Mouse (Mus musculus): Measurements from ENCODE around the gene Cep170b. TPM values are rescaled to one million over a fixed set of nuclear protein-coding genes. Genes with fewer than 3 reads are reported as not detected.
A peak's percentile ranks its signal among the peaks of the same experiment; 100 is the strongest.

Cep170b gene
- 6.7 and 8.7 TPM in 2 replicates for polyA plus RNA-seq (2016; fragmentation: Nextera tagmentation; extraction: Ambion mirVana)

DNA sequence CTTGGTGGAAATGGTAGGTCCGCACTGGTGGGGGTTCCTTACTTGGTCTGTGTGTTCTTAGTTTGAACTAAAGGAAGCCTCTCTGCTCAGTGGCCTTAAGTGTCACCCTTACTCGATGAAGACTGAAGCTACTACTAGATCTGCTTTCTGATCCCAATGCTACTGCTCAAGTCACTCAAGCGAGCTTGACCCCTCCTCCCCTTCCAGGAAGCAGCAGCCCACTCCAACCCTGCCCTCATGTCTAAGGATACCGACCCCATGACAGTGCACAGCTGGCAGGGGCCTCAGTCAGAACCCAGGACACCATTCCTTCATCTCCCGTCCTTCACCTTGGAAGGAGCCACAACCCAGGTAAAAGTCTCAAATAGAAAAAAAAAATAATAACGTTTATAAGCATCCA, at the start of gene Cep170b:
Gene Cep170b (plus strand): TSS at position 240 of the 400 bp plus-strand sequence.
- 68% methylated on average over 6 of the region's 6 CpGs for WGBS
- no peak for DNase-seq (ENCODE audit: low spot score)
- peak within 1 kb of the TSS; percentile 87 for H3K4me3 ChIP-seq
- no peaks in the 10 kb centered on the region for H3K9me3 ChIP-seq
- H3K27me3 ChIP-seq (ENCODE audit: insufficient read depth, poor library complexity, severe bottlenecking): peaks cover 52% of the 10 kb centered on the region
- peak within 1 kb of the TSS; percentile 84; the same call in 1 of the 2 replicates for H3K27ac ChIP-seq
- peaks cover 29% of the 10 kb centered on the region for H3K4me1 ChIP-seq (replicated peaks)
- no peaks in the 10 kb centered on the region for H3K36me3 ChIP-seq

DNA sequence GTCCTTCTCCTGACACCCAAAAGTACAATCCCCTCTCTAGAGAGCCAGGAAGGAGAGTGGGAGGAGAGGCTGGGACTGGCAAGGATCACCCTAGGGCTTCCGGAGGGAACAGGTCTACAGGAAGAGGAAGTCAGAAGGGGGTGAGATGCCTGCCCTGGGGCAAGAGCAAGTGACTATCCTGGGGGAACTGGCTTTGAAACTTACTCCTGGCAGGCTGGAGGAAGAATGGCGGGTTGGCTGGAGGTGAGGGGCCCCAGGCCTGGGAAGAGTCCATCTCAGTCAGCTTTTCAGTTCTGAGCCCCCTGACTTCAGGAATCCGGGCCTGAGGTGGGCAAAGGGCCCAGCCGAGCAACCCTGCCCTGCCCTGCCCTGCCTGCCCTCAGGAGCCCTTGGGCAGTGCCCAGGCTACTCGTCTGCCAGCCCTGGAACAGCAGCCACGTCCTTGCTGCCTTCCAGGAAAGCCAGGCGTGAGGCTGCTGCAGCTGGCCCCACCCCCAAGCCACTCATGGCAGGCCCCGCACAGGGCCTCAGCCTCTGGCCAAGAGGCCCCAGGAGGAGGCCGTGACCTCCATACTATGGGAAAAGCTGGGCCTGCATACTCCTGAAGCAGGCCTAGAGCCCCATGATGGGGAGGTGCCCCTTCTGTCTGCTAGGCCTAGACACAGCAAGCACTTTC, 49.4 kb upstream of the Cep170b start:
- peak; percentile 47 for DNase-seq (ENCODE audit: low spot score)
- WGBS: 43% methylated on average over 9 of the region's 9 CpGs
- peaks cover 79% of the 10 kb centered on the region for H3K4me1 ChIP-seq (replicated peaks)
- H3K27me3 ChIP-seq (ENCODE audit: insufficient read depth, poor library complexity, severe bottlenecking): no peaks in the 10 kb centered on the region
- peaks cover 61% of the 10 kb centered on the region for H3K36me3 ChIP-seq
- peak overlapping the region; percentile 99 for H3K4me3 ChIP-seq
- peak overlapping the region; percentile 100 for H3K27ac ChIP-seq
- no peaks in the 10 kb centered on the region for H3K9me3 ChIP-seq

DNA sequence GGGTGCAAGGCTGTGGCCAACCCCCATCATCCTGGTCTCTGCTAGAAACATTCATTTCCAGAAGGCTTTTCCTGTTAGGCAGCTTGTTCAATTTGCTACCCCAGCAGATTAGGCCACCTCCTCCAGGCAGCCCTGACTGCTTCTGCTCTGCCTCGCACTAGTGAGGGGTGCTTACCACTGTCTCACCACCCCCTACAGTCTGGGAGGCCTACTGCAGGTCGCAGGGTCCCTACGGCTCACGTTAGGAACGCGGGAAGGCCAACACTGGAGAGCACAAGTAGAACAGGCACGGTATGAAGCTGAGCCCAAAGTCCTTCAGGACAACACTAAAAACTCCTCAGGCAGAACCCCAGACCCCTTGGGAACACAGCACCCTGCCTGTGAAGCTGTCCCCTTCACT, 48.4 kb upstream of the Cep170b start:
- DNase-seq (ENCODE audit: low spot score): no peak
- peak overlapping the region; percentile 100 for H3K27ac ChIP-seq

DNA sequence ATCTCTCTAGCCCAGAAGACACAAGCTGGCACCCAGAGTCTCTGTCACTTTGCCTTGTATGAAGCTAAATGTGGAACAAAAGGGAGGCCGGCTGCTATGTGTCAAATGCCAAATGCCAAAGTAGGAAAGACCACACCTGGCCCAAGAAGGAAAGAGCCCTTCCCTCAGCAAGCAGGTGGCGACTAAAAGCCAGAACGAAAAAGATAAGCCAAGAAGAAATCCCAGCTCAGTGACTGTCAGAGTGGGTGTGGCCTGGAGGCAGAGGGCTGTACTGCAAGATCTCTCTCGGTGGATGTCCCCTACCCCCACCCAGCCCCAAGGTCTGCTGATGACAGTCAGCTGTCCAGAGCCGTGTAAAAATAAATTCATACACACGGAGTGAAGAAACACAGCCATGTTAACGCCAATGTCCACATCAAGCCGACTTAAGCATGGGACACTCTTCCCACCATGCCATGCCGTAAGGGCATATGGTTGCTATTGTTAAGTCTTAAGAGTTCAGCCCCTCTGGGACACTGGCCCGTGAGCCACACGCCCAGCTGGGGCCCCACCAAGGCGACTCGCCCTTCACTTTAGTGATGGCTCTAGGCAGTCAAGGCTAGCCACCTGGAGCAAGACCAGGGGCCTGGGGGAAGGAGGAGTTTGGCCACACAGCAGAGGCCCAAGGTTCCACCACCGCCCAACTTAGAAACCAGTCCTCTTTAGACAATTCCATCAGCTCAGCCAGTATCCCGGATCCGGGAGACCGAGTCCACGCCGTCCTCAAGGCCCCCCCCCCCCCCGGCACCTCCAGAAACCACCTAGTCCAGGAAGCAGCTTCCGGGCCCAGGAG, 47.3 kb upstream of the Cep170b start:
- Histone ChIP-seq H3K4me1 (replicated peaks) (peaks cover 77% of the 10 kb centered on the region), H3K27ac (peak overlapping the region; percentile 100), H3K36me3 (peaks cover 40% of the 10 kb centered on the region), H3K9me3 (no peaks in the 10 kb centered on the region), H3K4me3 (peak overlapping the region; percentile 99), H3K27me3 (ENCODE audit: insufficient read depth, poor library complexity, severe bottlenecking) (peaks cover 19% of the 10 kb centered on the region)
- no peak for DNase-seq (ENCODE audit: low spot score)
- WGBS: 8% methylated on average over 21 of the region's 21 CpGs

More for the DNA sequence above, 48.4 kb upstream of the Cep170b start:
- Histone ChIP-seq H3K9me3 (no peaks in the 10 kb centered on the region), H3K36me3 (peaks cover 50% of the 10 kb centered on the region), H3K4me3 (peak overlapping the region; percentile 99), H3K4me1 (replicated peaks) (peaks cover 69% of the 10 kb centered on the region), H3K27me3 (ENCODE audit: insufficient read depth, poor library complexity, severe bottlenecking) (peaks cover 8% of the 10 kb centered on the region; the same call in 1 of the 2 replicates)
- 84% methylated on average over 7 of the region's 7 CpGs for WGBS

DNA sequence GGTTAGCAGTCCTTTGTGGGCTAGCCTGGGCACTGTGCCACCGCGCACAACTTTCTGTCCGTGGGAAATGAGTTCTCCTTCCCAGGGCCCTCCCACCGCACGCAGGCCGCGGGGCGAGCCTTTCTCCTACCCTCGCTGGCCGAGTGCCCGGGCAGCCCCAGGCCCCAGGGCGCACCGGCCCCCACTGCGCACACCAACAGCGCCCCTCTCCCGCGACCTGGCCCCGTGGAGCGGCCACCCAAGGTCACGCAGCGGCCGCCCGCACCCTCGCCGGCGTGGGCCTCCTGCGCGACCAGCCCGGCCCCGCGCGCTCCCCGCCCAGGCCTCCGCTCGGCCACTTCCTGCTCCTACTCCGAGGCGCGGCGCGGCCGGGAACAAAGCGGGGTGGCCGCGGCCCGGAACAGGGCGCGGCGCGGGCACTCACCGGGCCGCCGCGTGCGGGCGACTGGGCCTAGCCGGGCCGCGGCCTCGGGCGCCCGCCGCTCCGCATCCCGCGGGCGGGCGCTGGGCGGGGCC, 46.6 kb upstream of the Cep170b start:
- Histone ChIP-seq H3K27me3 (ENCODE audit: insufficient read depth, poor library complexity, severe bottlenecking) (peaks cover 25% of the 10 kb centered on the region), H3K4me3 (peak overlapping the region; percentile 99), H3K36me3 (peaks cover 33% of the 10 kb centered on the region), H3K4me1 (replicated peaks) (peaks cover 80% of the 10 kb centered on the region), H3K9me3 (no peaks in the 10 kb centered on the region), H3K27ac (peak overlapping the region; percentile 100)
- DNase-seq (ENCODE audit: low spot score): peak; percentile 62
- WGBS: under 1% methylated on average over 67 of the region's 68 CpGs

DNA sequence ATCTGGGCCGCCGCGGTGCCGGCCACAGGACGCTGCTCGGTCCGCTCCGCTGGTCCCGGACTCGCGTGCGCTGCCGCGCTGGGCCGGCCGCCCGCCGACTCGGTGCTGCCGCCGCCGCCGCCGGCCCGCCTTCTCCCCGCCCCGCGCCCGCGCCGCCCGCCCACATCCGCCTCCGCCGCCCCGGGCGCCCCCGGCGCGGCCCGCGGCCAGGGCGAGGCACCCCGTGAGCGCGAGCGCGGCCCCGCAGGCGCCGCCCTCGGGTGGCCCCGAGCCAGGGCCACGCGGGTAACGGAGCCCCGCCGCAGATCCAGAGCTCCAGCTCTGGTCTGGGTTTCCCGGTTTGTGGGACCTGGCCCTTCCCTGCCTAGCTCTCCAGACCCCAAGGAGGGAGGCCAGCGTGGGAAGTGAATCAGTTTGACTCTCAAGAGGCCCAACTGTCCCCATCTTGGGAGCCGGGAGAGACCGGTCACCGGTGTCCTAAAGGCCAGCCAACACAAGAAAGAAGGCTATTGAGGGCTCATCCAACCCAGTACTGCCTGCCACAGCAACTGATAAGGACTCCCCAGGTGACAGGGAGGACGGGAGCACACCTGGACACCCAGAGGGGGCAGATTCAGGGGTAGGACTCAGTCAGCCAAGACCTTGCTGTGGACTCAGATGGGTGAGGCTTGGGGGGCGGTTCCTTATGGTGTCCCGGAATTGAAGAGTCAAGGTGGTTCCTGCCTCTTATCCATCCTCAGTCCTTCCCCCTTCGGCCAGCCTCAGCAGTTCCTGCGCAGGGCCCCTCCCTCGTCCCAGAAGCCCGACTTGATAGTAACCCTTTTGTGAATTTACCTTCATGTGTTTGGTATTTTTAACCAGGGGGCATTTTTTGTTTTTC, 45.9 kb upstream of the Cep170b start, which contains the start of gene Akt1:
Gene Akt1 (minus strand): TSS at position 753 of the 880 bp plus-strand sequence.
- Histone ChIP-seq H3K4me3 (peak within 1 kb of the TSS; percentile 99), H3K27ac (peak within 1 kb of the TSS; percentile 100), H3K4me1 (replicated peaks) (peaks cover 81% of the 10 kb centered on the region), H3K36me3 (peaks cover 26% of the 10 kb centered on the region), H3K27me3 (ENCODE audit: insufficient read depth, poor library complexity, severe bottlenecking) (peaks cover 33% of the 10 kb centered on the region), H3K9me3 (no peaks in the 10 kb centered on the region)
- peak; percentile 71 for DNase-seq (ENCODE audit: low spot score)
- WGBS: 6% methylated on average over 70 of the region's 70 CpGs

DNA sequence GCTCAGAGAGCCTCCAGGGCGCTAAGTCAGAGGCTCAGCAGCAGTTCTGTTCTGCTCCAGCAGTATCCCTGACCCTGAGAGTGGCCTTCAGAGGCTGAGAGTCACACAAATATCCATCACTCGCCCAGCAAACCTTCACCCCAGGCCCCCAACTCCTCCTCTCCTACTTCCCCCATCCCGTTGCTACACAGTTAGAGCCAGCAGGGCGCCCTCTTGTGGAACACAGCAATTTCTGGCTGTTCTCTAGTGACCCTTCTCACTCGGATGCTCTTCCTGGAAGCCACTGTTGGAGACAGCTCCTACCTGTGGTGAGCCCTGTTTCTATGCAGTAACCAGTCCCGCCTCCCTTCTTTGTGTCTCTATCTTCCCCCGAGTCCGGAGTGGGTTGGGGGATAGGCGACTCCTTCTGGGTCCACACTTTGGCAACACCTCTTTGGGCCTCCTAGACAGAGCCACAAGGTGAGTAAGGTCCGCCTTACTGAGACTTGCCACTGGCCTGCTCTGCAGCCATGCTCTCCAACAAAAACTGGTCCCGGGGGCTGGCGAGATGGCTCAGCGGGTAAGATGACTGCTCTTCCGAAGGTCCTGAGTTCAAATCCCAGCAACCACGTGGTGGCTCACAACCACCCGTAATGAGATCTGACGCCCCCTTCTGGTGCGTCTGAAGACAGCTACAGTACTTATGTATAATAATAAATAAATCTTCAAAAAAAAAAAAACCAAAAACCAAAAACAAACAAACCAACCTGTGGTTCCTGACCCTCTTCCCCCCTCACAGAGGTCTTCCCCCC, 44.8 kb upstream of the Cep170b start:
- H3K27ac ChIP-seq: peak overlapping the region; percentile 100
- H3K4me1 ChIP-seq (replicated peaks): peaks cover 82% of the 10 kb centered on the region
- H3K36me3 ChIP-seq: peaks cover 22% of the 10 kb centered on the region
- WGBS: 14% methylated on average over 18 of the region's 18 CpGs
- H3K4me3 ChIP-seq: peak overlapping the region; percentile 99
- H3K9me3 ChIP-seq: no peaks in the 10 kb centered on the region
- H3K27me3 ChIP-seq (ENCODE audit: insufficient read depth, poor library complexity, severe bottlenecking): peaks cover 43% of the 10 kb centered on the region
- DNase-seq (ENCODE audit: low spot score): peak; percentile 89

DNA sequence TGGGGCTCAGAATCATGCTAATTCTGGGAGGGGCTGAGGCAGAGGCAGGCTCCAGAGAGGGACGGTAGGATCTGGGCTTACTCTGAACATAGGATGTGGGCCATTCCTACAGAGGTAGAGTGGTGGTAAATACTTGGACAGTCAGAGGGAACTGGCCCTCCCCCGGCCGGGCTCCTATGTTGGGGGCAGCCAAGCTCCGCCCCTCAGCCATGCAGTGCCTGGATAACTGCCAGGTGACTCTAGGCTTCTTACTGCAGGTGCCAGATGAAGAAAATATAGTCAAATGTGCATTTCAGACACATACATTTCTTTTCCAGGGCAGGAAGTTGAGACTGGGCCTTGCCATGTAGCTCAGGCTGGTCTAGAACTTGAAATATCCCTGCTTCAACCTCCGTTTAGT, 43.2 kb upstream of the Cep170b start:
- Histone ChIP-seq H3K27ac (peak overlapping the region; percentile 90; the same call in 1 of the 2 replicates), H3K27me3 (ENCODE audit: insufficient read depth, poor library complexity, severe bottlenecking) (peaks cover 60% of the 10 kb centered on the region), H3K36me3 (peaks cover 17% of the 10 kb centered on the region), H3K4me1 (replicated peaks) (peaks cover 67% of the 10 kb centered on the region), H3K9me3 (no peaks in the 10 kb centered on the region), H3K4me3 (no peak overlapping the region)
- WGBS: 67% methylated on average over 5 of the region's 5 CpGs
- DNase-seq (ENCODE audit: low spot score): no peak

DNA sequence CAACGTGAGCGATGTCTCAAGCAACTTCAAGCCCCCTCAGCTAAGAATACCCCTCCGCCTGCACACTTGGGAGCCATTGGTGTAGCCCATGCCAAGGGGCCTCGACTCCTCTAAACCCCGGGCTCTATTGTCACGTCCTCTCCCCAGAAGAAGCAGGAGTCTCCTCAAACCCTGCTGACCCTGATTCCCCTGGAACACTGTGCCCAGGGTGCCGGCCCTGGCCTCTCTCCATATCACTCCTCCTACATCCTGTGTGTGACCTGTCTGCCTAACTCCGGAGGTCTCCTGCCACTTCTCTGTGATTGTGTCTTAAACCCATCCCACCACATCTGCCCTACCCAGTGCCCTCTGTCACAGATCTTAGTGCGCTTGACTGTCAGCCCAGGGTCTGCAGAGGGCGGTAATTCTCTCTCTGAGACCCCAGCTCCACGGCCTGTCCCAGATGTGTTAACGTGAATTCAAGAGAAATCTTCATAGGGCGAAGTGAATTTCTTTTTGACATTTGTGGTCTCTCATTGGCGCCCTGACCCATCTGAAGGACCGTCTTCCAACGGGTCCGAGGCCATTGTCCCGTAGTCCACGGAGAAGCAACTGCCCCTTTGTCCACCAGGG, 42.2 kb upstream of the Cep170b start:
- WGBS: 16% methylated on average over 19 of the region's 19 CpGs
- Histone ChIP-seq H3K9me3 (no peaks in the 10 kb centered on the region), H3K27me3 (ENCODE audit: insufficient read depth, poor library complexity, severe bottlenecking) (peaks cover 70% of the 10 kb centered on the region), H3K4me1 (replicated peaks) (peaks cover 61% of the 10 kb centered on the region), H3K36me3 (peaks cover 22% of the 10 kb centered on the region), H3K27ac (peak overlapping the region; percentile 90), H3K4me3 (peak overlapping the region; percentile 75)
- no peak for DNase-seq (ENCODE audit: low spot score)

DNA sequence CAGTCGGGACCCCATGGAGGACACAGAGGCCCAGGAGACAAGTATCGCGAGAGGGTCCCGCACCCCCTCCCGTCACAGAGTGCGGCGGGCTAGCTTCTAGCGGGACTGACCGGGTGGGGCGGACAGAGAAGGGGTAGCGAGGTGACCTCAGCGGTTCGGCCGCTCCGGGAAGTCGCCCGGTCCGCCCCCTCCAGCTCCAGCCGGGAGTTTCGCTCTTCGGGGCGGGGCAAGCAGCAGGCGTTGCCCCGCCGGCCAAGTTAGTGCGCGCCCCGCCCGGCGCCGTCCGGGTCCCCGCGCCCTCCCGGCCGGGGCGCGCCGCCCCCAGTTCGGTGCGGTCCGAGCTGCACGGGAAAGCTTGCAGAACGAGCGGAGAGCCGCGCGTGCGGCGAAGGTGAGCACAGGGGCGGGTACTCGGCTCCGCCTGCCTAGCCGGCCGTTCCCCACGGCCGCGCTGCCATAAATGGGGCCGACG, 41.7 kb upstream of the Cep170b start, which contains the start of gene Zbtb42:
Gene Zbtb42 (plus strand): TSS at position 274 of the 472 bp plus-strand sequence.
- H3K27ac ChIP-seq: peak within 1 kb of the TSS; percentile 90
- under 1% methylated on average over 59 of the region's 60 CpGs for WGBS
- DNase-seq (ENCODE audit: low spot score): peak; percentile 87
- peaks cover 75% of the 10 kb centered on the region for H3K27me3 ChIP-seq (ENCODE audit: insufficient read depth, poor library complexity, severe bottlenecking)
- peaks cover 61% of the 10 kb centered on the region for H3K4me1 ChIP-seq (replicated peaks)
- H3K36me3 ChIP-seq: peaks cover 22% of the 10 kb centered on the region
- H3K9me3 ChIP-seq: no peaks in the 10 kb centered on the region
- peak within 1 kb of the TSS; percentile 75 for H3K4me3 ChIP-seq

Measured in hindbrain, embryonic 10.5 days (tissue).